Mouse (Mus musculus) adrenal gland, postnatal 4 days (tissue): ENCODE measurements around the gene Hist1h2ah. TPM values are rescaled to one million over a fixed set of nuclear protein-coding genes. Genes with fewer than 3 reads are reported as not detected.

Experiments
- DNase-seq, 2 experiments: peaks; one replicate each; pipeline ENCODE4 v3.0.0; 2021 to 2022; ENCODE audit warnings: low spot score in 2 of 2, mixed read lengths in 2 of 2
- total RNA-seq, 2 experiments: library from RNA; stranded (reverse); gene quantifications; 2 replicates each; pipeline ENCODE4 v1.2.3; 2021

Hist1h2ah gene
- total RNA-seq, 2 experiments from 2014 or later = 349 to 449 TPM

DNA sequence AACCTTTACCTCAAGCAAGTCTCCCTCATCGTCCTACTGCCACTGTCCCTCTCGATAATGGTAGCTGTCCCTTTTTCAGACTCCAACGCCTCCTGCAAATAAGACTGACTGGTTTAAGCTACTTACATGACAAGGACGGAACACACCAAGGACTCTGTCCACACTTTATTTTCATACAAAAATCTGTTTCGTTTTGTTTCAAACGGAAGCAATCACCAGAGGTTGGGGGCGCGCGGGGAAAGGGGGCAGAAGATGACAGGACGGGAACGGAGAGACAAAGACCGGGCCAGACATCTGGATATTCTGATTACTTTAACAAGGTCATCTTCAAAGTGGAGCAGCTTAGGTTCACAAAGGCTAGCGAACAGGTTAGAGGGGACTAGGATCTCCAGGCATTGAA is 21.7 kb downstream of the Hist1h2ah start:
- DNase-seq = no peak

DNA sequence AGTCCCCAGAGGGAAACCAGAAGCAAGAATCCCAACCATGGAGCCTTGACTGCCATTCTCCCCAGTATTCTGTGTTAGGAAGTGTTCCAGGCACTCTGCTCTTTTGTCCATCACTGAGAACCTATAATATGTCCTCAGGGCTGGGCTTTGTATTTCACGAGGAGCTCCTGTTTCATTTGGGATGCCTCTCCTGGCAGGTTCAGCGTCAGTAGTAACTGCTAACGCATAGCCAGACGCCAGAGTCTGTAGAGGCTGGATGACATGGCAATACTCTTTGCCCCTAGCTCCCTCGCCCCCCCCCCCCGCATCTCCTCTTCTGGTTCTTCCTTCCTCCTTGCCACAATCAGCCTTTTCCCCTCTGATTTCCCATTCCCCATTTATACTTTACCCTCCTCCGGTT is 25.7 kb downstream of the Hist1h2ah start, which contains the start of gene Prss16:
TSS of gene Prss16 (minus strand) at position 101 of the 400 bp plus-strand sequence.
- no peak for DNase-seq

DNA sequence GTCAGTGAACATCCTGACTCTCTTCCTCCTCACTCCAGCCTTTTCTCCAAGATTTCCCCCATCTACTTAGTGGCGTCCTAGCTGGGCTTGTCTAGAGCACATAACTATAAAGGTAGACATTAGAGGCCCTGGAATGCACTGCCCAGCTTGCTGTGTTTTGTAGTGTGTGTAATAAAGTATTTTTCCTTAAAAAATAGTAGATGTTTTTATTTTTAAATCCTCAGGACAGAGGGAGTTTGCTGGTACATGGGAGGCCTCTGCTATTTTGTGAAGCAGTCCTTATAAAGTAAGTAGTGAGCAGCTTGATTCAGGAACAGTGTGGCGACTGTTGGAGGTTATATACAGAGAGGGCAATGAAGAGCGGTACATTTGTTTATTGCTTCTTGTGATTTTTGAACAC is 26.7 kb downstream of the Hist1h2ah start:
- DNase-seq = no peak

DNA sequence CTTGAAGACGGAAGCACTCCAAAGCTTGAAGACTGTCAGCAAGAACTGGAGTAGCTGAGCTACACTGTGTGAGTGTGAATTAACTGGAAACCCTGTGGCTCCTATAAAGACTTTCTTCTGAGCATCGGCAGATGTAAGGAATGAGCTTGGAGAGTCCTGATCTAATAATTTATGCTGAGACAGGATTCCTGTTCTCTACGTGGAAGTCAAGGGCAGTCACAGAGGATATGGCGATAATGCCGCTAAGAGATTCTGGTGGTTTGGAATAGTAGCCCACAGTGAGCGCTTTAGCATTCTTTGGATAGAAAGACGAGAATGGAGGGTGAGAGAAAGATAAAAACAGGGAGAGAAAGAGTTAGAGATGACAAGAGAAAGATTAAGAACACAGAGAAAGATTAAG is 27.5 kb downstream of the Hist1h2ah start:
- DNase-seq = no peak

DNA sequence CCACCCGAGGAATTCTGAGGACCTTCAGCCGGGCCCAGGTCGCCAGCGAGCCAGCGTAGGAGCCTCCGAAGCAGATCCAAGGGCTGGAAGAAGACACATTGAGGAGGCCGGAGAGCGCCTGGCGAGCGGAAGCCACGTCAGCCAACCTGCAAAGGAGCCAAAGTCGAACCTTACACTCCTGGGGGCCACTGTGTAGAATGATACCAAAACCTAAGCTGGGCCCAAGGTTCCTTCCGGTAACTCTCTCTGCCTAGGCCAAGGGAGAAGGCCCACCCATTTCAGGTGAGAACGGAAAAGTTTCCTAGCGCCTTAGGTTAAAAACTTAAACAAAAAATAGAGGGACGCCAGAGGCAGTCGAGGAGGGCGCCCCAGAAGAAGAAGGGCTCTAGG is 28.3 kb downstream of the Hist1h2ah start:
- DNase-seq = no peak

DNA sequence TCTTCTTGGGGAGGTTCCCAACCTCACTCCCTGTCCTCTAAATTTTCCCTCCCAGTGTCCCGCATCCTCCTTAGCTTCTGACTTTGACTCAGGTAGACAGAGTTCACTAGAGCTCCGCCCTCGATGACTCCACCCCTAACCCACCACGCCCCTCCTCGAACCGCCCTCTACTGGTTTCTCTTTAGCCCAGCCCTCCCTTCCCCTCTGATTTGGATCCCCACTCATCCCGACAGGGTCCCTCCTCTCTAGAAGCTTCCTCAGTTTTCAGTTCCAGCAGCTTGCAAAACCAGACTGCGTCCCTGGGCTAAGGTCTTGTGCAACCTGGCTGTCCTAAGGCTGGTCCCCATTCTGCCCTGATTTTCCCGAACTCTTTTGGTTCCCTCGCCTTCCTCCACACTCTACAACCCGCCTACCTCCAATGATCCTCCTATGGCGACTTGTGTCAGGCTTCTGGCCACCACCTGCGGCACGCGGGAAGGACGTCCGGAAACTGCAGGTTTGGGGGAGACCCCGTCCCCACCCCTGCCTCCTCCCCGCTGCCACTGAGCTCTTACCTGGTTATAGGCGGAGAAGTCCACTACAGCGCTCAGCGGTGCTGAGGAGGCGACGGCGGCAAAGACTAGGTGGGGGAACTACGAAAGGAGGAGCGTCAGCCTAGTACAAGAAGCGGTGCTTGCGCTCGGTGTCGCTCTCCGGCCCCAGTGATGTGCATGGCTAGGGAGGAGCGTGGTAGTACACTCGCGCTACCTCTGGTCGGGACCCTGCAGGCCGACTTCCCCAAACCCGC is 28.8 kb downstream of the Hist1h2ah start:
- DNase-seq = no peak

DNA sequence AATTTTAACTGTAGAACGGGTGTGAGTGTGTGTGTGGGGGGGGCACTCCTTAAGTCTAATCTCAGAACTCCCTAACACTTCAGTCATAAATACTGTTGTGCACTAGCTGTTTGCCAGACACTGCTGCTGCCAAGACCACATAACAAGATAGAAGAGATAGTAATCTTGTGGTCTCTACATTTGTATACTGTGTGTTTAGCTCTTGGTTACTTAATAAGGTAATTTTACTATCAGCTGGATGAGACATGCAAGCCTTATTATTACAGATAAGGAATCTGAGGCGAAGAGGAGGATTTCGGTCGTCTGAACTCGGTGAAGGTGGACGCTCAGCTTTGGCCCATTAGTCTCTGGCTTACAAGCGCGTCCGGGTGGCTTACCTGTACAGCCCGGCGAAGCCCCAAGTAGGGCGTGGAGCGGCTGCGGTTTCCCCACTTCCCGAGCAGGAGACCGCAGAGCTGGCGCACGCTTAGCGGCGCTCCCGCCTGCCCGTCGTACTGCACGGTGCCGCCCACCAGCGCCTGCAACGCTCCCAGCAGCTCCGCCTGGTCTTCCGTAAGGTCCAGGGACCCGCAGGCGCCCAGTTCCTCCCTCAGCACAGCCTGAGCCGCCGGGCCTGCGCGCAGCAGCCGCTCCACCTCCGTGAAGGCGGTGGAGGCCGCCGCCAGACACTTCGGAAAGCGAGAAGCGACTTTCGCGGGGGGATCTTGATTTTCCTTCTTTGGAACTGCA is 29.6 kb downstream of the Hist1h2ah start:
- no peak for DNase-seq

DNA sequence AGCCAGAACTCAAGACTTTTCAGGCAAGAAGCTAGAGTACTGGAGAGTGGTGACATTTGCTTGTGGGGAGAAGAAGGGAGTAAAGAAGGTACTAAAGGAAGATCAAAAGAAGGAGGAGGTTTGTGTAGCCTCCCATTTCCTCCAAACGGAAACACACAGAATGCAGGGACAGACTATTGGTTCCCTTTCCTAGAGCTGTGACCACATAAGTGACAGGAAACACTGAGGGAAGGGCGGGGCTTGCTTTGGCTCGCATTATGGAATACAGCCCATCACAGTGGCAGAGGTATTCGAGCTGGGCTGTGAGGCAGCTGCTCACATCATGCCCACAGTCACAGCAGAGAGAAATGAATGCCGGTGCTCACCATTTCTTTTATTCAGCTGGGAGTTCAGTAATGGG is 33.5 kb downstream of the Hist1h2ah start:
- no peak for DNase-seq

DNA sequence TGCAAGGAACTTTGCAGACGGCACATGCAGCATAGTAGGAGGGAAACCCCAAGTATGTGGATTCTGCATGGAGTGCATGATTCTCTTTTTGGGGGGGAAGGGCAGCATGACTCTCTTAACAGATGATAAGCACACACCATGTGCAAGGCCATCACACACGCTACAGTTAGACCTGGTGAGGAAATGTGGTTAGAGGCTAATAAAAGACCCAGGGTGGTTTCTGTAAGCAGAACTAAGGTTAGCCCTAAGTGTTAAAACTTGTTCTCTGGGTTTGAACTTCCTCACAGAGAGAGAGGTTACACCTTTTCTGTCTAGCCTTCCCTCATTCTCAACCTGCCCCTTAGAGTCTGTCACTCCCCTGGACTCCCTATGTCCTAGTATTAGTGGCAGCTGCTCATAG is 34.0 kb downstream of the Hist1h2ah start:
- no peak for DNase-seq

DNA sequence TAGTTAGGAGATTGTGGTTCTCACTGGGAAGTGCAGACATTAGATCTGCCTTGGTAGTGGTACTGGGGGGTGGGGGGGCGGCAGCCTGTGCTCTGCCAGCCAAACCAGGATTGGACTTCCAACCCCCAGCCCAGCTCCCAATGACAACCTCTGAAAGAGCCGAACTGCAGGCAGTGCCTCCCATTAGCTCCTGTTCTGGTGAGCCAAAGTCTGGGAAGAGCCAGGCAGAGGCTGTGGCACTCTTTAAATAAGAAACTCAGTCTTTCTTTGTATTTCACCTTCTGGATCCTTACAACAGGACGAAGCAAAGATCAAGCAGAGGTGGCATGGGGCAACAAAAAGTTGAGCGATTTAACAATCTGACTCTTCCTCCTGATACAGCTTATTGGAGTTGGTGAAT is 36.2 kb downstream of the Hist1h2ah start:
- DNase-seq = no peak

DNA sequence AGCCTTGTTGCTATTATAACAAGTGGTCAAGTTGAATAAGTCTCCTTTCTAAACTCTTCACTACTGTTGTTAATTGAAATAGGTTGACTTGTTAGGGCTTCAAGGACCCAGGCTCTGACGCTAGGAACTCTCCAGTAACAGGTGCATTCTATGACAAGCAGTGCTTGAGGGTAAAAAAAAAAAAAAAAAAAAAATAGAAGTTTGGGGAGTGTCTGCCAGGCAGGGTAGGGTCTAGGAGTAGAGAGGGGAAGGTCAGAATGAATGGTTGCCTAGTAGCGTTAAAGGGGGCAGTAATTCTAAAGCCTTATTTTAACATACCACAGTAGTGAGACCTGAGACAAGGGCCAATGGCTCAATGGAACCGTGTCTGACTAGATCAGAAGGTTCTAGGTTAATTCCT is 37.0 kb downstream of the Hist1h2ah start:
- no peak for DNase-seq

DNA sequence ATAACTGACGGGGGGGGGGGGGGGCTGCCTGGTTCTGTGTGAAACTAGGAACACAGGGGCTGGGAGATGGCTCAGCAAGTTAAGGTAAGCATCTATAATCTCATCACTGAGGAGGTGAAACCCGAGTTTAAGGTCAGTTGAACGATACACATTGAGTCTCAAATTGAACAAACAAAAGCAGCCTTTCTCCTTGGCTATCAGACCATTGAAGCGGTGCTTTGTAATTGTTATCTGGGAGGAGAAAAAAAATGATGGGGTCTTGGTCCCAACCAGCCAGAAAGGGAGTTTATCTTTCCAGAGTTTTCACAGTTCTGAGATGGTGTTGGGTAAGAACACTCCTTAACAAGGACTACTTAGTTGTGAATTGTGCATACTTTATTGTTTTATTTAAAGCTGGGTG is 37.5 kb downstream of the Hist1h2ah start:
- no peak for DNase-seq

DNA sequence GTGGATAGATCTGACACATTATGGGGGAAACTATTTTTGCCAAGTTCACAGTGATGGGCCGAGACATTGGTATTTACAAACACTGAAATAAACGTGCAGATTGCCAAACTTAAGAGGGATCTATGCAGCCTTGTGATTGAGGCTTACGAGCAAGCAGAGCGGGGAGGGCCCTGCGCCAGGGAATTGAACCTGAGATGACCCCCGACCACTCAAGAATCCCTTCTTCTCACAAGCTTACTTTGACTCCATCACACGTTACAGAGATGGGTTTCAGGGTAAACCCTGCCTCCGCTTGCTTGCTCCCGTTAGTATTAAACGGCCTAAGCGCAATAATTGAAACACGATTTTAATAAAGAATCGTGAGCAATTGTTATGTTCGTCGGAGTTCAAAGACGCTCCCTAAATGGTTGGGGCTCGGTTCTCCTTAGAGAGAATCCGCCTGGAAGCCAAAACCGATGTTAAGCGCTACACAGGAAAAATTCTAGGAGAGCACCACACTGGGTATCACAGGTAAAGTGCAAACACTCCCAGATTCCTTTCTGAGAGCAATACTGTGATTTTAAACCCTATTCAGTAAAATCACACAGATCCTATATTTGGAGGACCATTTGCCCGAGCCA is 38.1 kb downstream of the Hist1h2ah start:
- no peak for DNase-seq

DNA sequence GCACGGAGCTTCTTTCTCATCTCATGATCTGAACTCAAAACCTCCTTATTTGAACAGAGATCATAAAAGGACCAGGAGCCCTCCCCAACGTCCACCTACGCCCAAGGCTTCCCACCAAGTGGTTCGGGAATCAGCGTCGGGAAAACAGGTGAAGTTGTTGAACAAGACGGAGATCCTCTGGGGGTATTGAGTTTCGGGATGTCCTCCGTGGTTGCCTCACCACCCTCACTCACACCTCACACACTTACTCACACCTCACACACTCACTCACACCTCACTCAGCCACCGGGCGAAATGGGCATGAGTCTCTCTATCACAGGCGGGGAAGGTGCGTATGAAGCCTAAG is 38.6 kb downstream of the Hist1h2ah start:
- DNase-seq = no peak

DNA sequence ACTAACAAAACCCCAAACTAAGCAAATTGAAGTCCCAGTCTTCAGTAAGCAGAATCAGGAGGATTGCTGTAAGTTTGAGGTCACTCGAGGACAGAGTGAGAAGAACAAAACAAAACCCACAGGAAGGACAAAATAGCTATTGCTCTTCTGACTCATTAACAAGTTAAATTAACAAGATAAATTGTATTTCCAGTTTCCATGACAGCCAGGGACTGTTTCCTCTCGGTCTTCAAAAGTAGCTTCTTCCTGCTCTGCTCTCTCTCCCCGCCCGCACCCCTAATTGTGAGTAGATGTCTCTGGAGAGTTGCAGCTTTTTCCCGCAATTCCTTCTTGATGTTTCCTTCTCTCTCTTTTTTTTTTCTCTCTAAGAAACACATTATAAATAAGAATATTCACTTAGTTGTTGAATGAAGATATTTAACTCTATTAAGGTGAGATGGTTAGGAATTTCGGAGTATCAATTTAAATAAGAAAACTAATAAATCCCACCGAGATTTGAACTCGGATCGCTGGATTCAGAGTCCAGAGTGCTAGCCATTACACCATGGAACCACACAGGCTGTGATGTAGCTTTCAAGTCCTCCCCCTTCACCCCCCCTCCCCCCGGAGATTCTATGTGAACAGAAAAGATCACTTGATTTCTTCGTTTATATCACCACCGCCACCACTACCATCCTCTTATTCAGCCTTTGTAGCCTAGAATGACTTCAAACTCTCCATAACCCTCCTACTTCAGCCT is 39.1 kb downstream of the Hist1h2ah start:
- no peak for DNase-seq

DNA sequence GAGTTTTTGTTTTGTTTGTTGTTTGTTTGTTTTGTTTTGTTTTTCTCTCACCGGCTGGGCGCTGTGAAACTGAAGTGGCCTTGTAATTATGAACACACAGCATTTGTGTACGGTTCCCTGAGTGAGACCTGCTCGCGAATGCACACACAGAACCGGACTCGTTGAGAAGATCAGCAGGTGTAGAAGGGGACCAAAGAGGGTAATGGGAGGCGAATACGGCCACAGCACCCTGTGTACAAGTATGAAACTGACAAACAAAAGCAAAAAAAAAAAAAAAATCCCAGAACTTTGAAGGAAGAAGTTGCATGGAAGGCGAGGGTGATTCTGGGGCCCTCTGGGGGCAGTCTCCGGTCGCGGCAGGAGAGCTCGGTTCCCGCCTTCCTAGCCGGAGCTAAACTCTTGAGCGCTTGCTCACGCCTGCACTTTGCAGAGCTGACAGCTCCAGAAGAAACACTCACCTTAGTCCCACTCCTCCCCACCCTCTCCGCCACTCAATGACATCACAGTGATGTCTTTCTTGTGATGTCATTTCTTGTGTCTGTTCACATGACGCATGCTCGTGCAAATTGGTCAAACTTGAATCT is 39.9 kb downstream of the Hist1h2ah start:
- no peak for DNase-seq

DNA sequence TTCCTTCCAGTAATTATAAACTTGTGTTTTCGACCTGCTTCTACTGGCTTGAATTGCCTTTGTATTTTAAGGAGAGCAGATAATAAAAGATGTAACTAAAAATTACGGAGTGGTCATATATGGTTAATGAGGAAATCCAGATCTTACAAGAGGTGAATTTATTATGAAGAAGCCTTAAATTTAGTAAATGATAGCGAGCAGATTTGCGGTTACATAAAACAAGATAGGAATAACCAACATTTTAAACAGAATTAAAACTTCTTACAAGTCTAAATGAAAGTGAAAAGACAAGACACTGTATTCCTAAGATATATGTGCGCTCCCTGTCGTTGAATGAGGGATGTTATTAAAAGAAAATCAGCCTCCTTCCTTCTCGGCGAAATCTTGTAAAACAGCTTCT is 40.5 kb downstream of the Hist1h2ah start:
- no peak for DNase-seq

DNA sequence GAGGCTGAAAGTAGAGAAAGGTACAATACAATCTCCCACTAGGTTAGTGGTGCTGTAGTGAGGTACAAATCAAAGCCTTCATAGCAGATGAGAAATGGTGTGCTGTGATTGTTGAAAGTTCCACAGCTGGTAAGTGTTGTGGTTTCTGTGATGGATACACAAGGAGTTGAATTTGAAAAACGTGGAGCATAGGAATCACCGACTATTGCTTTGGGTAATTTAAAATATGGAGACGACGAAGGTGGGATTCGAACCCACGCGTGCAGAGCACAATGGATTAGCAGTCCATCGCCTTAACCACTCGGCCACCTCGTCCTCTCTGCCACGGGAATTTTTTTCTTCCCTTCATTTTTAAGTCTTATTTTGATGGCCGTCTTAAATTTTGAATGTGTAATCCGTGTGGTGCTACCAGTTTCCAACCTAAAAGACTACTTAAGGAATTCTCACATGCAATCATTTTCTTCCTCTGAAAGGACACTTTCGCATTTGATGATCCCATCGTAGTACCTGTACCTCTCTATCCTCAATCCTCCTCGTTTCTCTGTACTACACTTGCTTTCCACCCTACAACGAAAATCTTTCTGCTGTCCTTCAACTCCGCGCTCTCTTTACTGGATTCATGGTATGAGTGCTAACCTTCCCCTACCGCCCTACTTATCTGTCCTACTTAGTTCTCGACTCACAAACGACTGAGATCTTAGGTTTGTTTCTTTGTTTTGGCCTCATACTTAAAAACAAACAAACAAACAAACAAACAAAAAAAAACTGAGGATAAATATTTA is 41.2 kb downstream of the Hist1h2ah start:
- DNase-seq = no peak

DNA sequence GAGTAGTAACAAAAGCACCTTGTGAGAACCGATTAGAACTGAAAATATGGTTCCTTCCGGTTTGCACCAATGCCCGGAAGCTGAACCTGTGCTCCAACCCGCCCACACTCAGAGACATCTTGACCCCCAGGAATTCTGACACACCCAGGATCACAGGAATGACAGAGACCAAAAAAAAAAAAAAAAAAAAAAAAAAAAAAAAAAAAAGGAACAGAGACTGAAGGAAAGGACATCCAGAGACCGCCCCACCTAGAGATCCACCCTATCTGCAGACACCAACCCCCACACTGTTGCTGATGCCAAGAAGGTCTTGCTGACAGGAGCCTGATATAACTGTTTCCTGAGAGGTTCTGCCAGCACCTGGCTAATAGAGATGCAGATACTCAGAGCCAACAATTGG is 42.8 kb downstream of the Hist1h2ah start:
- DNase-seq = no peak
